Mouse (Mus musculus) megakaryocyte progenitor cell, adult 5-6 weeks (primary cell): ENCODE measurements around the gene A430005L14Rik. TPM values are rescaled to one million over a fixed set of nuclear protein-coding genes. Genes with fewer than 3 reads are reported as not detected.

Source experiments
- ATAC-seq: replicated peaks from 2 replicates; pipeline ENCODE4 v1.8.0; 2016; ENCODE audit warnings: mild to moderate bottlenecking, moderate TSS enrichment, inconsistent platforms; ENCODE audit not compliant: poor library complexity
- total RNA-seq, 2 experiments: library from RNA; stranded (forward) in 1 of 2; stranded (reverse) in 1 of 2; fragments of 157-497, 149-512 nt in 1 of 2; fragments of 200-1000 nt in 1 of 2; gene quantifications; 2 replicates each; pipeline versions ENCODE4 v1.2.3 to v1.2.4; 2015 to 2017

A430005L14Rik gene
- 50.8 and 61.9 TPM in 2 replicates for total RNA-seq (2015)
- 48.3 and 55.0 TPM in 2 replicates for total RNA-seq (2017)

GRCm38 (mm10) chr4:153956569-153957405 is at the start of gene A430005L14Rik:
TSS of gene A430005L14Rik (plus strand) at chr4:153957237.
- ATAC-seq, result peak; percentile 85

DNA sequence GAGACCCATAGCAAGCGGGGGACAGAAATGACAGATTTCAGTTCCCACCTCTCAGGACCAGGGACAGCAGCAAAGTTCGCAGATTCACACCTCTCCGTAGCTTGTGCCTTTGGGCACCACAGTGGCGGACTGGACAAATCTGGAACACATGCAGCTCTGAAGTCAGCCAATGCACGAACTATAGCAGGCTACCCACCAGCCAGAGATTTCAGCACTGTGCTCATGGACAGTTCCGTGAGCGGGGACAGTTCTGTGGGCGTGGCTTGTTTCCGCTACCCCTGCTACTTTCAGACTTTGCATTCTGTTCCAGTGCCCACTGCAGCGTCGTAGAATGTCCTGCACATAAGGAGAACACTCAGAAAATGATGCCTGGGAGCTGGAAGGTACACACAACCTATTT is 49.5 kb upstream of the A430005L14Rik start:
- peak; percentile 66 for ATAC-seq

GRCm38 (mm10) chr4:153913635-153914034 is 43.4 kb upstream of the A430005L14Rik start:
- ATAC-seq, result no peak

DNA sequence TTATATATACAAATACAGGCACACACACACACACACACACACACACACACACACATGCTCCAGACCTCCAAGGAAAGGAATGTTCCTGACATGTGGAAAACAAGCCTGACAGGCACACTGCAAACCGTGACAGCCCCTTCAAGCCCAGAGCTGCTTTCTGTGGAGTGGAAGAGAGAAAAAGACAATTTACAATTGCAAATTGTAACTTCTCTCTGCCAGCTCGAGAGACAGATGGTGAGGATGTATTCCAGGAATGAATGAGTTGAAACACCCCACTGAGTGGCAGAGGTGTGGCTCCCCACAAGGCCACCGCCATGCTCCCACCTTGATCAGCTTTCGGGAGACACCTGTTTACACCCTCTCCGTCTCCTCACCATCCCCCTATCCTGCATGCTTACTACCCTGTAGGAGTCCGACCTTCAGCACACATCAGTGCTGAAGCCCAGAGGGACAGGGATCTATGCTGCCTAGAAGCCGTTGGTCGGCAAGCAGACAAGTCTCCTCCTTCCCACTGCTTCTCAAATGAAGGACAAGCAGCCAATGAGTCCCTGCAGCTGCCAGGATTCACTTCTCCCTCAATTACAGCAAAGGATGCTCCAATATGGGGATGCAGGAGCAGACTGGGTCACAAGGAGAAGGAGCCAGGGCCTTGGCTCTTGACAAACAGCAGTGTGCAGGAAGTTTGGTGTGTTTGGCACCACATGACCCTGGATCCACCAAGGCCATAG is 39.1 kb upstream of the A430005L14Rik start:
- no peak for ATAC-seq

DNA sequence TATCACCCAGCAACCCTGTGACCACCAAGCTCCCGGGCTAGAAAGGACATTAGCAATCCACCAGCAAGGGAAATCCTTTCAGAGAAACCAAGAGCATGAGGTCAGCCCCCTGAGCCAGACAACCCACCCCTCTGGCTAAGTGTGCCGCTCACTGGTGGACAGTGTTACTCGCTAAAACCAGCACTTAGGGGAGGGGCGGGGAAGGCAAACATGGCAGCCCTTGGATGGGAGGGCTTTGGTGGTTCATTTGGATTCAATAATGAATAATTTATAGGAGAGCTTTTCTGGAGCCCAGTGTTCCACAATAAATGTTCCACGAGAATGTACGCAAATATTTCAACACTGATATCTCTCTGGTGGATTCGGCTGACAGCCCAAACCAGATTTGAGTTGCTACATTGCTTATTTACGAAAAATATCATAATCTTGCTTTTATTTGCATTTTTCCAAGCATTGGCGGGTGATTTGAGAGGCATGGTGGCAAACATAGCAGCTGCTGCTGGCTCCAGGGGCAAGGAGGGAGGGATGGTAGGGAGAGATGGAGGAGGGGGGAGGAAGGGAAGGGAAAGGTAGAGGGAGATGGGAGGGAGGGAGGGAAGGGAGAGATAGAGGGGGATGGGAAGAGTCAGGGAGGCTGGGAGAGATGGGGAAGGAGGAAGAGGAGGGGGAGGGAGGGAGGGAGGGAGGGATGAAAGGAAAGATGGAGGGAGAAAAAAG is 36.4 kb upstream of the A430005L14Rik start:
- no peak for ATAC-seq

DNA sequence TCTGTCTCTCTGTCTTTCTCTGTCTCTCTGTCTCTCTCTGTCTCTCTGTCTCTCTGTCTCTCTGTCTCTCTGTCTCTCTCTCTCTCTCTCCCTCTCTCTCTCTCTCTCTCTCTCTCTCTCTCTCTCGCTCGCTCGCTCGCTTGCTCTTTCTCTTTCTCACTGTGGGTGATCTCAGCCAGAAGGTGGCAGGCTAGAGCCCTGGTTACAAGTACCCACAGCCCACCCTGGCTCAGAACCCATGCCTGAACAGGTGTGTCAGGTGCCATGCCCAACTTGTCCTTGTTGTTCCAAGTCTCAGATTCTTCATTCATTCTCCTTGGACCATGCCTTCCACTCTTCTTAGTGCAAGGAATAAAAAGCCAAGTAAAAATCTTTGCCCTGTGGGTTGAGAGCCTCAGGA is 34.9 kb upstream of the A430005L14Rik start:
- ATAC-seq, result 0 out of 2 replicates have a peak, but pooled peaks have one; percentile 26

- ATAC-seq, result no peak
These were observed 28.2 kb upstream of the A430005L14Rik start for GRCm38 (mm10) chr4:153928772-153929299.

DNA sequence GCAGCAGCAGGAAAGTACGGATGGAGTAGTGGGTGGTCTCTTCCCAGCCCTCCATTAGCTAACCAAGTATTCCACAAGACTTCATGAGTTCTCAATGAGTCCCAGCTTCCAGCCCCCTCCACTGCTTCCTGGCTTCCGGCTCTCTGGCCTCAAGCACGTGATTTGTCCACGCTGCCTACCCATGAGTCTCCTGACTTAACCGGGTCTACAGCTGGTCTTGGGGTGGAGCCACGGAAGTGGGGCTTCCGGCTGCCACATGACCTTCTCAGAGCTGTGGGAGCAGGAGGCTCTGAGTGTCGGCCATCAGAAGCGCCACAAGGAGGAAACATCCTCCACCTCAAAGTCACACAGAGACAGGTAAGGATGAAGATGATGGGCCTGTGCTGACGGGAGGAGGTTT is 27.6 kb upstream of the A430005L14Rik start:
- no peak for ATAC-seq

- no peak for ATAC-seq
These were observed 27.1 kb upstream of the A430005L14Rik start for GRCm38 (mm10) chr4:153929921-153930320.

GRCm38 (mm10) chr4:153943243-153943642 is 13.8 kb upstream of the A430005L14Rik start:
- ATAC-seq, result peak; percentile 64; the same call in 1 of the 2 replicates

GRCm38 (mm10) chr4:153944261-153944660 is 12.8 kb upstream of the A430005L14Rik start:
- no peak for ATAC-seq

GRCm38 (mm10) chr4:153945741-153946140 is 11.3 kb upstream of the A430005L14Rik start:
- no peak for ATAC-seq

DNA sequence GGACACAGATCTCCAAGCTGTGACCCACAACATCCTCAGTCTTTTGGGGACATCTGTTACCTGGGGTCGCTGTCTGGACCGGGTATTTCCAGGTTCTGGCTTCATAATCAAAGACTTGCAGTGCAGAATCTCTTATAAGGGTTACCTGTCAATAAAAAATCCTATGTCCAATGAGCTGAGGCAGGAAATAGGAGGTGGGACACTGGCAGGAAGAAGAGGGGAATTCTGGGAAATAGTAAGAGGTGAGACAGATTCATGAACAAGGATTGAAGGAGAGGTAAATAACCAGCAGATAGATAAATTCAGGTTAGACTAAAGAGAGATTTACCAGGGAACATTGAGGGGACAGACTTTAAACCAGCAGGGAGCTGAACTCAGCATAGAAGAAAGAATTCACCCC is 6.7 kb upstream of the A430005L14Rik start:
- ATAC-seq, result no peak

DNA sequence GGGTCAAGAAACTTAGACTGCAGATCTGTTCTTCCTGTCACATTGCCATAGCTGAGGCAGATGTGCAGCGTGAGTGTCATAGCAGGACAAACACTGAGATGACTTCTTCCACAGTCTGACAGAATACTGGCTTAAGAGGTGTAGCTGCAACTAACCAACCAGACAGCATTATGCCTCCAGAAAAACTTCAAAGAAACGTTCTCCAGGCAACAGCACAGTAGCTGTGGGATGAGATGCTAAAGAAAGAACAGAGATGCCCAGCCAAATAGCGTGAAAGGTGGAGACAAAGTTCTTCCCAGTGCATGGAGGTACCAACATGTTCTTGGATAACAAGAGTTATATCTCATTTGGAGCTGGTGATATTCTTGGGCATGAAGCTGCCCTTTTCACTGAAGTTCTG is 5.9 kb upstream of the A430005L14Rik start:
- ATAC-seq, result no peak

DNA sequence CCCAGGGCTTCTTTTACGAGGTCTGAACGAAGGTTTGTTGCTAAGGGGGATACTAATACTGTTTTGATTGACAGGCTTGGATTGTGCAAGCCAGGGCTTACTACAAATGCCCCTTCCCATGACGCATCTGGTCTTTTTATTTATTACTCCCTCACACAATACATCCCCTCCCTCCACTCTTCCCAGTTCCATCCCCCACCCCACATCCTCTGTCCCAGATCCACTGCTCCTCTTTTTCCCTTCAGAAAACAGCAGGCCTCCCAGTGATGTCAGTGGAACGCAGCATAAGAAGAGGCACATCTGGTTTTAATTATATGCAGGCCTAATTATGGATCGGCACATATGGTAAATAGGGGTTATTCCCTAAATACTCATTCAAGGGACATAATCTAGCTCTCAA is 5.3 kb upstream of the A430005L14Rik start:
- ATAC-seq, result no peak

DNA sequence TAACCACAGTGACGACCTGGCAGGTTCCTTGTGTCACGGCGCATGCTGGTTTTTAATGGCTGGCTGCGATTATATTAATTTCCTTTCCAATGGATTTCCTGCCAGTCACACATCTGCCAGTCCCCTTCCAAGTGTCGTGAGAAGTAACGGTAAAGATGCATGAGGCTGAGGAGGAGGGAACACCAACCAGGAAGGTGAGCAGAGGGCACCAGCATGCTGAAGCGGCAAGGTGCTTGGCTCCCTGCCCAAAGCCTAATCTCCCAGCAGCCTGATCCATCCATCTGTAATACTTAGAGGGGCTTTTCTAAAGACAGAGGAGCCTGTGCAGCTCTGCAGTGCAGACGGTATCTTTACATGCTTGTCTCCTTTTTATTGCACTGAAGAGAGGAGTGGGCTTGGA is 1.4 kb upstream of the A430005L14Rik start:
- ATAC-seq, result no peak

GRCm38 (mm10) chr4:153957444-153958250 is 610 bp downstream of the A430005L14Rik start:
- ATAC-seq, result peak; percentile 26

- ATAC-seq, result no peak
These were observed 5.6 kb downstream of the A430005L14Rik start for GRCm38 (mm10) chr4:153962631-153963030.

- ATAC-seq, result no peak
These were observed 9.6 kb downstream of the A430005L14Rik start for GRCm38 (mm10) chr4:153966651-153967050.

GRCm38 (mm10) chr4:153967556-153967955 is 10.5 kb downstream of the A430005L14Rik start:
- ATAC-seq, result no peak
